Mouse (Mus musculus) stomach, embryonic 14.5 days (tissue): Measurements from ENCODE around the gene Ubac2. TPM values are rescaled to one million over a fixed set of nuclear protein-coding genes. Genes with fewer than 3 reads are reported as not detected.
A peak's percentile ranks its signal among the peaks of the same experiment; 100 is the strongest.

Experiments
- ATAC-seq: fragments of 200-750 bp; cut with Nextera tagmentation; 2 replicates; pipeline ENCODE4 v1.8.0; 2017; ENCODE audit warnings: low read depth, moderate TSS enrichment; ENCODE audit not compliant: insufficient number of reproducible peaks, insufficient read depth, low FRiP score
- H3K27ac ChIP-seq: fragments of 300-500 bp; sonication (generic); 2 replicates; pipeline ENCODE4 v1.5.1; 2014; ENCODE audit warnings: mild to moderate bottlenecking, low read length, moderate library complexity, mixed read lengths
- H3K27me3 ChIP-seq: fragments of 300-500 bp; sonication (generic); 2 replicates; pipeline ENCODE4 v1.6.1; 2014; ENCODE audit warnings: low read length, control low read depth, mixed read lengths; ENCODE audit not compliant: control insufficient read depth, insufficient read depth
- H3K36me3 ChIP-seq: fragments of 300-500 bp; sonication (generic); 2 replicates; pipeline ENCODE4 v1.6.1; 2014; ENCODE audit warnings: mild to moderate bottlenecking, control low read depth, low read length, moderate library complexity, mixed read lengths; ENCODE audit not compliant: control insufficient read depth, insufficient read depth
- H3K4me1 ChIP-seq: fragments of 300-500 bp; sonication (generic); 2 replicates; pipeline ENCODE4 v1.6.1; 2014; ENCODE audit warnings: low read length, control low read depth, mixed read lengths; ENCODE audit not compliant: control insufficient read depth, insufficient read depth
- H3K4me2 ChIP-seq: fragments of 300-500 bp; sonication (generic); replicated peaks from 2 replicates; pipeline ENCODE4 v1.6.1; 2014; ENCODE audit warnings: low read depth, low read length, control low read depth
- H3K4me3 ChIP-seq: fragments of 300-500 bp; sonication (generic); 2 replicates; pipeline ENCODE4 v1.5.1; 2014; ENCODE audit warnings: low read depth, low read length, control low read depth
- H3K9ac ChIP-seq: fragments of 300-500 bp; sonication (generic); replicated peaks from 2 replicates; pipeline ENCODE4 v1.6.1; 2014; ENCODE audit warnings: low read depth, mild to moderate bottlenecking, control low read depth, low read length, moderate library complexity, mixed read lengths
- H3K9me3 ChIP-seq: fragments of 300-500 bp; sonication (generic); 2 replicates; pipeline ENCODE4 v1.6.1; 2016; ENCODE audit warnings: low read depth, low read length, control low read depth; ENCODE audit not compliant: control insufficient read depth
- WGBS: fragments of 180-500 bp; shearing (Covaris S2); extraction: QIAGEN DNeasy Blood & Tissue Kit; methylation state at CpG from one replicate; pipeline ENCODE4 v1.1.7; 2014; 5-methylcytosine and 5-hydroxymethylcytosine counted together
- polyA plus RNA-seq: library from polyadenylated mRNA; unstranded; fragments of >200 nt; fragmentation: Nextera tagmentation; extraction: Ambion mirVana; gene quantifications from 2 replicates; pipeline ENCODE4 v1.2.1, GENCODE M21; 2014

Gene Ubac2
- polyA plus RNA-seq, 1 experiment from 2014 or later = 67.7 TPM

- no peaks in the 10 kb centered on the region for H3K9me3 ChIP-seq
- no peak overlapping the region for H3K4me3 ChIP-seq
- H3K4me2 ChIP-seq = no peak overlapping the region
- H3K27ac ChIP-seq = no peak overlapping the region
- H3K36me3 ChIP-seq = no peaks in the 10 kb centered on the region
- H3K4me1 ChIP-seq = peaks cover 28% of the 10 kb centered on the region
- H3K9ac ChIP-seq = no peak overlapping the region
- ATAC-seq = no peak
- WGBS = 82% methylated on average over 4 of the region's 4 CpGs
- no peaks in the 10 kb centered on the region for H3K27me3 ChIP-seq
Observed at GRCm38 (mm10) chr14:121965461-121965860, 87.0 kb downstream of the Ubac2 start.

- no peak overlapping the region for H3K4me3 ChIP-seq
- 63% methylated on average over 4 of the region's 4 CpGs for WGBS
- ATAC-seq = peak; percentile 40; the same call in 1 of the 2 replicates
Observed at GRCm38 (mm10) chr14:121967095-121967494, 88.7 kb downstream of the Ubac2 start.

GRCm38 (mm10) chr14:121970402-121970801 is 92.0 kb downstream of the Ubac2 start:
- H3K9me3 ChIP-seq = no peaks in the 10 kb centered on the region
- H3K27me3 ChIP-seq = no peaks in the 10 kb centered on the region
- no peak for ATAC-seq
- H3K9ac ChIP-seq = no peak overlapping the region
- no peak overlapping the region for H3K4me3 ChIP-seq
- no peaks in the 10 kb centered on the region for H3K36me3 ChIP-seq
- WGBS = 81% methylated on average over 1 of the region's 1 CpGs
- no peak overlapping the region for H3K27ac ChIP-seq
- H3K4me2 ChIP-seq = no peak overlapping the region
- 0 out of 2 replicates have a peak, but pooled peaks cover 3% of the 10 kb centered on the region for H3K4me1 ChIP-seq

More at GRCm38 (mm10) chr14:121967095-121967494, 88.7 kb downstream of the Ubac2 start:
- H3K9me3 ChIP-seq = no peaks in the 10 kb centered on the region
- no peak overlapping the region for H3K4me2 ChIP-seq
- H3K9ac ChIP-seq = no peak overlapping the region
- peaks cover 17% of the 10 kb centered on the region for H3K4me1 ChIP-seq
- no peaks in the 10 kb centered on the region for H3K36me3 ChIP-seq
- H3K27ac ChIP-seq = no peak overlapping the region
- no peaks in the 10 kb centered on the region for H3K27me3 ChIP-seq

- Histone ChIP-seq H3K9me3 (no peaks in the 10 kb centered on the region), H3K4me2 (no peak overlapping the region), H3K27me3 (no peaks in the 10 kb centered on the region), H3K36me3 (no peaks in the 10 kb centered on the region), H3K27ac (no peak overlapping the region), H3K4me3 (no peak overlapping the region), H3K4me1 (no peaks in the 10 kb centered on the region), H3K9ac (no peak overlapping the region)
- WGBS = 86% methylated on average over 10 of the region's 10 CpGs
- ATAC-seq = no peak
Observed at GRCm38 (mm10) chr14:121973114-121973513, 94.7 kb downstream of the Ubac2 start.

GRCm38 (mm10) chr14:121981531-121981930 is 103.1 kb downstream of the Ubac2 start:
- peaks cover 10% of the 10 kb centered on the region for H3K4me1 ChIP-seq
- ATAC-seq = no peak
- H3K27me3 ChIP-seq = no peaks in the 10 kb centered on the region
- 72% methylated on average over 1 of the region's 1 CpGs for WGBS
- H3K4me2 ChIP-seq = no peak overlapping the region
- no peak overlapping the region for H3K27ac ChIP-seq
- H3K9me3 ChIP-seq = no peaks in the 10 kb centered on the region
- no peak overlapping the region for H3K4me3 ChIP-seq
- no peaks in the 10 kb centered on the region for H3K36me3 ChIP-seq
- H3K9ac ChIP-seq = no peak overlapping the region

GRCm38 (mm10) chr14:121983009-121983933 is 104.9 kb downstream of the Ubac2 start:
- no peak overlapping the region for H3K9ac ChIP-seq
- H3K27ac ChIP-seq = peak overlapping the region; percentile 66; the same call in 1 of the 2 replicates
- H3K9me3 ChIP-seq = no peaks in the 10 kb centered on the region
- H3K4me2 ChIP-seq = no peak overlapping the region
- 44% methylated on average over 8 of the region's 8 CpGs for WGBS
- peaks cover 10% of the 10 kb centered on the region for H3K4me1 ChIP-seq
- H3K4me3 ChIP-seq = no peak overlapping the region
- H3K36me3 ChIP-seq = no peaks in the 10 kb centered on the region
- ATAC-seq = peak; percentile 58; the same call in 1 of the 2 replicates
- H3K27me3 ChIP-seq = no peaks in the 10 kb centered on the region

GRCm38 (mm10) chr14:121985477-121985876 is 107.1 kb downstream of the Ubac2 start:
- Histone ChIP-seq H3K9me3 (no peaks in the 10 kb centered on the region), H3K4me2 (no peak overlapping the region), H3K4me3 (no peak overlapping the region), H3K9ac (no peak overlapping the region), H3K27me3 (no peaks in the 10 kb centered on the region), H3K27ac (peak overlapping the region; percentile 33; the same call in 1 of the 2 replicates), H3K36me3 (no peaks in the 10 kb centered on the region), H3K4me1 (peaks cover 10% of the 10 kb centered on the region)
- ATAC-seq = no peak
- WGBS = 75% methylated on average over 3 of the region's 3 CpGs

- no peak overlapping the region for H3K4me3 ChIP-seq
- no peaks in the 10 kb centered on the region for H3K36me3 ChIP-seq
- H3K27ac ChIP-seq = peak overlapping the region; percentile 33; the same call in 1 of the 2 replicates
- no peaks in the 10 kb centered on the region for H3K27me3 ChIP-seq
- WGBS = 80% methylated on average over 6 of the region's 6 CpGs
- H3K9ac ChIP-seq = no peak overlapping the region
- no peak for ATAC-seq
- H3K4me2 ChIP-seq = no peak overlapping the region
- no peaks in the 10 kb centered on the region for H3K9me3 ChIP-seq
- H3K4me1 ChIP-seq = peaks cover 10% of the 10 kb centered on the region
Observed at GRCm38 (mm10) chr14:121986028-121986427, 107.6 kb downstream of the Ubac2 start.
